Mouse (Mus musculus) G1E (cell line): ENCODE results near the gene Gipc1. TPM values are rescaled to one million over a fixed set of nuclear protein-coding genes. Genes with fewer than 3 reads are reported as not detected.

Source experiments
- ATAC-seq: 2 replicates; pipeline ENCODE4 v1.8.0; 2016; ENCODE audit warnings: mild to moderate bottlenecking; ENCODE audit not compliant: insufficient number of reproducible peaks, poor library complexity, low FRiP score, severe bottlenecking; ENCODE audit errors: extremely low read depth
- DNase-seq: peaks from one replicate; pipeline ENCODE4 v3.0.0; 2012; ENCODE audit warnings: low spot score
- H3K27me3 ChIP-seq: 2 replicates; pipeline ENCODE4 v1.6.1; 2012; ENCODE audit warnings: mild to moderate bottlenecking, low read length, inconsistent platforms; ENCODE audit not compliant: insufficient read depth
- H3K36me3 ChIP-seq: replicated peaks from 2 replicates; pipeline ENCODE3; 2012; ENCODE audit warnings: mild to moderate bottlenecking, inconsistent platforms
- H3K4me1 ChIP-seq: 2 replicates; pipeline ENCODE4 v1.6.1; 2012; ENCODE audit warnings: low read depth, low read length, inconsistent platforms, mixed read lengths; ENCODE audit not compliant: insufficient read depth
- H3K4me3 ChIP-seq: 2 replicates; pipeline ENCODE4 v1.5.1; 2012; ENCODE audit warnings: low read depth, mild to moderate bottlenecking, inconsistent platforms, low read length, moderate library complexity, mixed read lengths
- H3K9me3 ChIP-seq: replicated peaks from 2 replicates; pipeline ENCODE4 v1.6.1; 2012; ENCODE audit warnings: inconsistent platforms
- CTCF ChIP-seq: IDR thresholded peaks from 2 replicates; pipeline ENCODE4 v1.5.1; 2012; ENCODE audit warnings: low read depth, low read length, inconsistent platforms, mixed read lengths
- GATA1 ChIP-seq: IDR thresholded peaks from 2 replicates; pipeline ENCODE4 v1.6.1; 2012; ENCODE audit warnings: borderline replicate concordance, low read length, inconsistent platforms, mixed read lengths
- GATA2 ChIP-seq: IDR thresholded peaks from 2 replicates; pipeline ENCODE4 v1.6.1; 2012; ENCODE audit warnings: low read depth, low read length, inconsistent platforms, borderline replicate concordance
- POLR2AphosphoS5 ChIP-seq: IDR thresholded peaks from 2 replicates; pipeline ENCODE4 v1.6.1; 2012; ENCODE audit warnings: low read depth, low read length, inconsistent platforms; ENCODE audit not compliant: insufficient replicate concordance
- TAL1 ChIP-seq: conservative IDR thresholded peaks from 2 replicates; pipeline ENCODE4 v1.6.1; 2012; ENCODE audit warnings: low read depth, low read length, inconsistent platforms, mixed read lengths
- polyA plus RNA-seq: library from polyadenylated mRNA; stranded (reverse); fragments of >175 nt; gene quantifications from 2 replicates; pipeline ENCODE4 v1.2.3, GENCODE M21; 2012
- total RNA-seq, 2 experiments: library from RNA; stranded (forward) in 1 of 2; stranded (reverse) in 1 of 2; fragments of 200-1000 nt in 1 of 2; fragments of >200 nt in 1 of 2; fragmentation: Nextera tagmentation in 1 of 2; gene quantifications; 2 replicates each; pipeline ENCODE4 v1.2.3; 2014 to 2017

Gipc1 gene
- total and polyA plus RNA-seq, 3 experiments = 25.3 to 65.3 (median 37.7) TPM

- no peak for ATAC-seq
- no peaks in the 10 kb centered on the region for H3K9me3 ChIP-seq
- H3K4me3 ChIP-seq = no peak overlapping the region
- 0 out of 2 replicates have a peak, but pooled peaks cover 3% of the 10 kb centered on the region for H3K27me3 ChIP-seq
- no peak for DNase-seq
- TF ChIP-seq CTCF (no peak), GATA1 (no peak), TAL1 (no peak), POLR2AphosphoS5 (no peak), GATA2 (no peak)
- peaks cover 24% of the 10 kb centered on the region for H3K4me1 ChIP-seq
- peaks cover 43% of the 10 kb centered on the region for H3K36me3 ChIP-seq
Measured at GRCm38 (mm10) chr8:83654725-83655124, 2.2 kb downstream of the Gipc1 start.

- Histone ChIP-seq H3K36me3 (peaks cover 53% of the 10 kb centered on the region), H3K4me3 (no peak overlapping the region), H3K4me1 (peaks cover 25% of the 10 kb centered on the region), H3K9me3 (no peaks in the 10 kb centered on the region), H3K27me3 (no peaks in the 10 kb centered on the region)
- ATAC-seq (no peak), DNase-seq (no peak)
- TF ChIP-seq CTCF (no peak), TAL1 (no peak), POLR2AphosphoS5 (no peak), GATA1 (no peak), GATA2 (no peak)
Measured at GRCm38 (mm10) chr8:83656043-83656442, 3.6 kb downstream of the Gipc1 start.

- Histone ChIP-seq H3K4me1 (peaks cover 26% of the 10 kb centered on the region), H3K9me3 (no peaks in the 10 kb centered on the region), H3K27me3 (no peaks in the 10 kb centered on the region), H3K4me3 (no peak overlapping the region), H3K36me3 (peaks cover 59% of the 10 kb centered on the region)
- no peak for TF ChIP-seq TAL1
- TF ChIP-seq POLR2AphosphoS5 = no peak
- no peak for DNase-seq
- ATAC-seq = no peak
Measured at GRCm38 (mm10) chr8:83656484-83657246, 4.2 kb downstream of the Gipc1 start.

GRCm38 (mm10) chr8:83660545-83660944, 8.1 kb downstream of the Gipc1 start:
- Histone ChIP-seq H3K36me3 (peaks cover 78% of the 10 kb centered on the region), H3K4me3 (no peak overlapping the region), H3K27me3 (no peaks in the 10 kb centered on the region), H3K9me3 (no peaks in the 10 kb centered on the region), H3K4me1 (peaks cover 18% of the 10 kb centered on the region)
- ATAC-seq = no peak
- no peak for DNase-seq
- TF ChIP-seq TAL1 = no peak
- no peak for TF ChIP-seq GATA2
- TF ChIP-seq CTCF = no peak
- no peak for TF ChIP-seq GATA1
- no peak for TF ChIP-seq POLR2AphosphoS5

GRCm38 (mm10) chr8:83660995-83661680, 8.7 kb downstream of the Gipc1 start:
- peaks cover 73% of the 10 kb centered on the region for H3K36me3 ChIP-seq
- DNase-seq (no peak), ATAC-seq (no peak)
- no peaks in the 10 kb centered on the region for H3K9me3 ChIP-seq
- H3K4me1 ChIP-seq = peaks cover 22% of the 10 kb centered on the region
- no peak overlapping the region for H3K4me3 ChIP-seq
- no peak for TF ChIP-seq CTCF
- TF ChIP-seq TAL1 = no peak
- no peak for TF ChIP-seq GATA1
- TF ChIP-seq GATA2 = no peak
- no peak for TF ChIP-seq POLR2AphosphoS5
- H3K27me3 ChIP-seq = no peaks in the 10 kb centered on the region

- no peaks in the 10 kb centered on the region for H3K9me3 ChIP-seq
- peaks cover 27% of the 10 kb centered on the region for H3K4me1 ChIP-seq
- H3K27me3 ChIP-seq = no peaks in the 10 kb centered on the region
- DNase-seq (peak; percentile 79), ATAC-seq (peak; percentile 51)
- H3K4me3 ChIP-seq = no peak overlapping the region
- peaks cover 65% of the 10 kb centered on the region for H3K36me3 ChIP-seq
- no peak for TF ChIP-seq POLR2AphosphoS5
- TF ChIP-seq GATA1 = no peak
- TF ChIP-seq CTCF = peak; percentile 95
- no peak for TF ChIP-seq GATA2
- TF ChIP-seq TAL1 = no peak
Measured at GRCm38 (mm10) chr8:83662421-83662826, 9.9 kb downstream of the Gipc1 start.
